Mouse (Mus musculus) T-helper 2 cell (primary cell): ENCODE data around the gene Chmp2a.

Experiments
- in situ Hi-C: fragments of 300-600 bp; cut with MboI, MseI; formaldehyde crosslinking; loops from one replicate; pipeline ENCODE4 v1.15.1; 2025; ENCODE audit warnings: high pct_unique_total_duplicates

Chmp2a gene

DNA sequence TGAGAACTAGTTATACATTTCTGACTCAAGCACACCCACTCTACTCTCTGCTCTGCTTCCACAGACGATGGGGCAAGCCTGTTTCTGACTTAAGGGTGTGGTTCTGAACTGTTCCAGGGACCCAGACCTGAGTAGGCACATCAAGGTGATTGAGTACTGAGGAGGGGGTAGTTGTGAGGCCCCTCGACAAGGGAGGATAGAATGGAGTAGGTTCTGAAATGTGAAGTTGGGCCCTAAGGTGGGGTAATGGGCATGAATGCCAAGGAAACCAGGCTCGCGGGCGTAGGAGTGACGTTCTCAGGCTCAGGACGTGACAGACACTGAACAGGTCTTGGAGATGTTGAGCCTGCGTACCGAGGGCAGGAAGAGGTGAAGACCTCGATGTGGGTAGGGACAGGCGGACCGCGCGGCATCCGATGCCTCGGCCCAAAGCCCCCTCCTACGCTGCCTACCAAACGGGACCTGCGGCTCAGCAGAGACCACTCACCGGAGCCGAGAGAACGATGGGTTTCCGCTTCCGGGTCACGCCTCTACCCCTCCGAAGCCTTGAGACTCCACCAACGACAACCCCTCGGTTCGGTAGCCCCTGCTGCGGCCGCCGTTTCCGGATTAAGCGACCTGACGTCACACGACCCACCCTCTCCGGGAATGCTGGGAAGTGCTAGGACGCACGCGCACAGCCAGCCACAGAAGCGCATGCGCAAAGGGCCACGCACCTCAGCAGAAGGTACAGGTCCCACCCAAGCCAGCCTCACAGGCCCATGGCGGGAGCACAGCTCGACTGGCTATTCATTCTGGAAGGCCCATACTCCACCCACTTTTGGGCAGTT lies at the start of gene Chmp2a:
Chmp2a (minus strand) TSS at position 660 of the 830 bp plus-strand sequence.
- in situ Hi-C loops, result no loop called here

GRCm38 (mm10) chr7:13072293-13072692 lies 37.7 kb upstream of the Chmp2a start:
- in situ Hi-C loops, result loop anchor here (10.0 kb wide), 1 partner anchor 443 kb away; no protein-coding TSS in a partner anchor

DNA sequence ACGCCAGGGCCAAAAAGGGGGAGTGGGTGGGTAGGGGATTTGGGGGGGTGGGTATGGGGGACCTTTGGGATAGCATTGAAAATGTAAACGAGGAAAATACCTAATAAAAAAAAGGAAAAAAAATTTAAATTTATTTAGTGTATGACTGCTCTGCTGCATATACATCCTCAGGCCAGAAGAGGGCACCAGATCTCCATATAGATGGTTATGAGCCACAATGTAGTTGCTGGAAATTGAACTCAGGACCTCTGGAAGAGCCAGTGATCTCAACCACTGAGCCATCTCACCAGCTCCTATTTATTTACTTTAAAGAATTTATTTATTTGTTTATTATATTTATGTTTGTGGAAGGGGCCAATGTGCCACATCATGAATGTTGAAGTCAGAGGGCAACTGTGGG lies 28.8 kb upstream of the Chmp2a start:
- in situ Hi-C loops, result loop anchor here (10.0 kb wide), 1 partner anchor 1251 kb away; no protein-coding TSS in a partner anchor

GRCm38 (mm10) chr7:13059536-13059935 lies 24.9 kb upstream of the Chmp2a start:
- in situ Hi-C loops, result loop anchor here (10.0 kb wide), 1 partner anchor 215 kb away; the partner anchor contains the start of genes Lig1 and Zswim9

- in situ Hi-C loops, result loop anchor here (10.0 kb wide), 1 partner anchor 218 kb away; the partner anchor contains the start of genes Lig1 and Zswim9
Measured at GRCm38 (mm10) chr7:13056913-13057700, 22.5 kb upstream of the Chmp2a start.

DNA sequence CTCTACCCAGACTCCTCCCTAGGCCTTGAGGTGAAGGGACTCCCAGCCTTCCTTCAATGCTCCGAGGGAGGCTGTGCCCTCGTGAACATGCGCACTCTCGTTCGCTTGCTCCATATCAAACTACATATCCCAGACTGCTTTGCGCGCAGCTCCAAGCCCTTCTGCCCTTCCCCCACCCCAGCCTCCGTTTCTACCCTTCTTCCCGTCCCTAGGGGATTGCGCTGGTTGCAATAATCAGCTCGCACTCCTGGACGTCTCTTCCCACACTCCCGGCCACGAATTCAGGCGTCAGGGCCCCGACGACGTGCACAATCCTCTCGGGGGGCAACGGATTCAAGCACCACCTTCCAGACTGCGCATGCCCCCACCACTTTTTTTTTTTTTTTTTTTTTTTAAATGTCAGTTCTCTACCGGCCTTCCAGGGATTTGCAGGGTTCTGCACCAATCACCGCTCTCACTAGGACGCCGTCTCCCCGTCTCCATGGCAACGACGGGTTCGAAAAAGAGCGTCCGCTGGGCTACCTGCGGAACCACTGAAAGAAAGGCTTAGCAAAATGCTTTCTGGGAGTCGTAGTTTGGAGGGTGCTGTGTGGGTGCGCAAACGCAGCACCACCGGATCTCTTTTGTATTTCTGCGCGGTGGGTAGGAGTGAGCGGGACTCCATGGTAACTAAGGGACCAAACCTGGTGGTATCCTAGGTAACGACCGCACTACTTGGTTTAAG lies 19.8 kb upstream of the Chmp2a start, which contains the start of gene Mzf1:
Mzf1 (minus strand) TSS at position 478 of the 724 bp plus-strand sequence.
- in situ Hi-C loops, result loop anchor here (10.0 kb wide), 1 partner anchor 220 kb away; the partner anchor contains the start of genes Lig1 and Zswim9

DNA sequence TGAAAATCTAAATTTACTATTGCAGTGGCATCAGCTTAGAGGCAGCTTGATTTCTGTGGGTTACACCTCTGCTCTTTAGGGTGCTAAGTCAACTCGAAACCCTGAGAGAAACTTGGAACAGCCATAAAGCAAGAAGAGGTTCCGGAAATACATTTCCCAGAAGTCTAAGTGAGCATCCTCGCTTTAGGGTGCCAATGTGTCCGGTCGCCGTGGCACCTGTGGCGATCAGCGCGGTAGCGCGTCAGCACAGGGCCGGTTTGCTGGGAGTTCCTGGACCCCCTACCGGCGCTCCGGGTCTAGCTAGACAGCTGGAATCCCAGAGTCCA lies 19.3 kb upstream of the Chmp2a start:
- in situ Hi-C loops, result loop anchor here (10.0 kb wide), 1 partner anchor 221 kb away; the partner anchor contains the start of genes Lig1 and Zswim9

DNA sequence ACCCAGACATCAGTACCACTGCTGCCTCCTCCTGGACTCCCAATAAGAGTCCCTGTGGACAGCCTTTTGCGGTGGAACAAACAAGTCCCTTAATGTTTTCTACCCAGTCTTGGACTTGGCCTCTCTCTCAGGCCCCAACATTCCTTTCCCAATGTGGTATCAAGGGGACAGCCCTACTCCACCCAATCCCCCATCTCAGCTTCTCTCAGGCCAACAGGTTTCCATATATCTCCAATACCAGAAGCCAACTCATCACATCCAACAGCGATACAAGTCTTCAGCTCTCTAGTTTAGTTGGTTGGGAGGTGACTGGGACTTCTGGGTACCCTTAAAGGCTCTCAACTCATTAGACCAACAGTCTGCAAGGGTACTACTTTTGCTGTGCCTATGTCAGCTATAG lies 18.9 kb upstream of the Chmp2a start:
- in situ Hi-C loops, result loop anchor here (10.0 kb wide), 1 partner anchor 221 kb away; the partner anchor contains the start of genes Lig1 and Zswim9

GRCm38 (mm10) chr7:13053001-13053400 lies 18.4 kb upstream of the Chmp2a start:
- in situ Hi-C loops, result loop anchor here (10.0 kb wide), 1 partner anchor 222 kb away; the partner anchor contains the start of genes Lig1 and Zswim9

DNA sequence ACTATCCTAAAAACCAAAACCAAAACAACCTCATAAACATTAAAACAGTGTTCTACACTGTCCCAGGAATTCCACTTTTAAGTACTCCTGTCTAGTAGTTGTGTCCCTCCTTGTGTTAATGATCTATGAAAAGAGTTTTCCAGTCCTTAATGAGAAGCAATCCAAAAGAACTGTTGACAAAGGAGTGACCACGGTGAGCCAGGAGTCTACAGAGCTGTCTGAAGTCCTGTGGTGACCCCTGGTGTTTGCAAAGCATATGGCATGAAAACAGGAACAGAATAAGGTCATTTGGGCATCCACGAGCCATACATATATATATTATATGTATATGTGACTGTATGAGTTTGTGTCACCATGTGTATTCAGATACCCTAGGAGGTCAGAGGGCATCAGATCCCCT lies 11.5 kb upstream of the Chmp2a start:
- in situ Hi-C loops, result no loop called here

GRCm38 (mm10) chr7:13044254-13044625 lies 9.6 kb upstream of the Chmp2a start:
- in situ Hi-C loops, result loop anchor here (5.0 kb wide), 1 partner anchor 37 kb away; no protein-coding TSS in a partner anchor

GRCm38 (mm10) chr7:13043445-13044253 lies 9.0 kb upstream of the Chmp2a start:
- in situ Hi-C loops, result loop anchor here (5.0 kb wide), 1 partner anchor 36 kb away; no protein-coding TSS in a partner anchor

DNA sequence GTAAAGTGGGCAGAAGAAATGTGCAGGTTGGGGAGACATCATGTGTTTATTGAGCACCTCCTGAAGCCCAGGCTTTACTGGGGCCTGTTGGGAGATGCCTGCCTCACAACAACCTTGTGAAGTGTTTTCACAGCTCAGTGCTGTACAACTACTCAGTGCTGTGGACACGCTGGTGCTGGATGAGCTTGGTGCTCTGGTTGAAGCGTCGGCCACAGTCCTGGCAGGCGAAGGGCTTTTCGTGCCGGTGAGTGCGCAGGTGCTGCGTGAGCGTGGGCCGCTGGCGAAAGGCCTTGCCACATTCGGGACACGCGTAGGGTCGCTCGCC lies 8.5 kb upstream of the Chmp2a start:
- in situ Hi-C loops, result loop anchor here (5.0 kb wide), 1 partner anchor 36 kb away; no protein-coding TSS in a partner anchor

DNA sequence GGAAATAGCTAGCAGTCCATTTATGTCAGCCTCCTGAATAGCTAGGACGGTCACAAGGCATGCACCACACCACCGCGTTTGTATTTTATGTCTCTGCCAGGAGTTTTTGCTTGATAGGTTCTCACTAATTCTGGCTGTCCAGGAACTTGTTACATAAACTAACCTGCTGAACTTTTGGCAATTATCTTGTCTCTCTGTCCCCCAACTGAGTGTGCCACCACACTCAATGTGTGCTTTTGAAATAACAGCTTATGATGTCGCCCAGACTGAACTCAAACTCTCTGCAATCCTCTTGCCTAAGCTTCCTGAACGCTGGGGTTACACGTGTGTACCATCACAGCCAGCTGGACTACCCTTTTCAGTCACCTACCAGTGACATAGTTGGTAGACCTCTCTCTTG lies 7.9 kb upstream of the Chmp2a start:
- in situ Hi-C loops, result loop anchor here (5.0 kb wide), 1 partner anchor 35 kb away; no protein-coding TSS in a partner anchor

GRCm38 (mm10) chr7:13041256-13041655 lies 6.6 kb upstream of the Chmp2a start:
- in situ Hi-C loops, result loop anchor here (5.0 kb wide), 1 partner anchor 34 kb away; no protein-coding TSS in a partner anchor

- in situ Hi-C loops, result no loop called here
Measured at GRCm38 (mm10) chr7:13039181-13039580, 4.6 kb upstream of the Chmp2a start.

GRCm38 (mm10) chr7:13038621-13039169 lies 4.1 kb upstream of the Chmp2a start:
- in situ Hi-C loops, result no loop called here

GRCm38 (mm10) chr7:13037901-13038555 lies 3.4 kb upstream of the Chmp2a start, which contains the start of gene Ube2m:
Ube2m (minus strand) TSS chr7:13038275.
- in situ Hi-C loops, result no loop called here

DNA sequence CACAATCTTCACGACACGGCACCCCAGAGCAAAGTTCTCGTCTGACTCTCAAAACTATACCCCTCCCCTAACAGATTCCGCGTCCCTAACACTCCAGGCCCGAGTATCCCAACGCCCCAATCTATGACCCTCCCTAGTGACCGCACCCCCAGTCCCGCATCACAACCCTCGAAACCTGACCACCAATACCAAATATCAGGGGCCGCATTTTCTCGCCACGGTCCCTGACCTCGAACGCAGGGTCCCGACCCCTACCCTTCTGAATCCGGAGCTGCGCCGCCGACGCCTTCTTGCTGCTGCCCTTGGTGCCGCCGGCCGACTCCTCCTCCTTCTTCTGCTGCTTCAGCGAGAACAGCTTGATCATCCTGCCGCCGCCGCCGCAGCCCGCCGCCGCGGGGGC lies 2.8 kb upstream of the Chmp2a start:
- in situ Hi-C loops, result no loop called here
